Mouse (Mus musculus): ENCODE results near the gene Vmn2r105.

Vmn2r105 gene

GRCm38 (mm10) chr17:20234952-20235351, at the start of gene Vmn2r105:
Vmn2r105 (minus strand) TSS chr17:20235052.
- DNase-seq, result no peak

- DNase-seq, result no peak
Measured at GRCm38 (mm10) chr17:20255522-20255921, 20.7 kb upstream of the Vmn2r105 start.

- DNase-seq, result no peak
Measured at GRCm38 (mm10) chr17:20182997-20183396, 51.9 kb downstream of the Vmn2r105 start, which contains the start of gene Fpr-rs6. Fpr-rs6 (minus strand) TSS chr17:20183097.
